Mouse (Mus musculus) brain, embryonic 14.5 days (tissue): ENCODE measurements around the gene Egfem1. TPM values are rescaled to one million over a fixed set of nuclear protein-coding genes. Genes with fewer than 3 reads are reported as not detected.

Source experiments
- DNase-seq: peaks from one replicate; pipeline ENCODE4 v3.0.0-alpha.2; 2011; ENCODE audit warnings: low read depth
- CTCF ChIP-seq: fragments of 200-500 bp; IDR thresholded peaks from 2 replicates; pipeline ENCODE4 v1.5.1; 2012; ENCODE audit warnings: inconsistent platforms, mild to moderate bottlenecking, moderate library complexity, borderline replicate concordance; ENCODE audit not compliant: insufficient read depth, insufficient read length; ENCODE audit errors: extremely low read depth
- POLR2A ChIP-seq: fragments of 200-500 bp; IDR thresholded peaks from 2 replicates; pipeline ENCODE4 v1.6.1; 2012; ENCODE audit warnings: mild to moderate bottlenecking, inconsistent platforms, borderline replicate concordance; ENCODE audit not compliant: poor library complexity, insufficient read depth, insufficient read length, severe bottlenecking; ENCODE audit errors: extremely low read depth
- polyA plus RNA-seq: library from polyadenylated mRNA; depleted of rRNA; stranded (reverse); fragments of >200 nt; gene quantifications from 2 replicates; pipeline ENCODE4 v1.2.3, GENCODE M21; 2012

The Egfem1 gene
- polyA plus RNA-seq, 1 experiment = 6.6 TPM

GRCm38 (mm10) chr3:29229712-29230111 lies 147.9 kb downstream of the Egfem1 start:
- TF ChIP-seq CTCF (no peak; the same call in 1 of the 2 replicates), POLR2A (no peak)
- DNase-seq = no peak

- DNase-seq = peak; percentile 38
- TF ChIP-seq CTCF (no peak), POLR2A (no peak)
Measured at GRCm38 (mm10) chr3:29235477-29235876, 153.7 kb downstream of the Egfem1 start.

- peak; percentile 18 for DNase-seq
Measured at GRCm38 (mm10) chr3:29236517-29236916, 154.7 kb downstream of the Egfem1 start.

DNA sequence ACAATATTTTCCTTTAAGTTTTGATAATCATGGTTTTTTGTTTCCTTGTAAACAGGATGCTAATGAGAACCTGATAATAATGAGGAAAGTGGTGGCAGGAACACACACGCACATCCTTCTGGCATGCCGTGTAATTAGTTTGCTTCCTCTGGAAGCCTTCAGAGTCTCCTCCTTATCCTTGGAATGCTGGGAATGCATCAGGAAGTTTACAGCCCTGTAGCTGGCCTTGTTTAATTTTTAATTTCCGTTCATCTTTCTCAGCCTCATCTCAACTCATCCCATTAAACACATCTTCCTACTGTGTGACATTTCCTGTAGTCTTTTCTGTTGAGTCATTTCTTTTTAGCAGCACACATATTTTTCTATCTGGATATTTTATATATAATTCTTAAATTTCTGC lies 161.8 kb downstream of the Egfem1 start:
- TF ChIP-seq CTCF (no peak), POLR2A (no peak)
- peak; percentile 20 for DNase-seq

More at GRCm38 (mm10) chr3:29236517-29236916, 154.7 kb downstream of the Egfem1 start:
- no peak for TF ChIP-seq CTCF
- TF ChIP-seq POLR2A = no peak

DNA sequence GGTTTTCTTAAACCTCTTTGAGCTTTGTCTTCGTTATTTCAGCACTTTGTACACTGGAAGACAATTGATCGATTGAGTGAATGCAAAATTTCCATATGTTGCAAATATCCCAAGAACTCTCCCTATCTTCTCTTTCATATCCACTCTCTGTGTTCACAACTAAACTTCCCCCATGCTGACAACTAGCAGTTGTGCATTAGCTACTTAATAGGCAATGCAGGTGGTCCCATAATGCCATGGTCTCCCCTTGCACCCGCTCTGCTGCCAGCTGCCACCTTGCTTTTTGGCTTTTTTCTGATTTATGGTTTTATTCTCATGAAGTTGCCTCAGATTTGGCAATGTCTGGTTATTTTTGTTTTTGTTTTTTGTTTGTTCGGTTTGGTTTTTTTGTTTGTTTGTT lies 209.8 kb downstream of the Egfem1 start:
- no peak for TF ChIP-seq CTCF
- TF ChIP-seq POLR2A = no peak
- DNase-seq = peak; percentile 25

DNA sequence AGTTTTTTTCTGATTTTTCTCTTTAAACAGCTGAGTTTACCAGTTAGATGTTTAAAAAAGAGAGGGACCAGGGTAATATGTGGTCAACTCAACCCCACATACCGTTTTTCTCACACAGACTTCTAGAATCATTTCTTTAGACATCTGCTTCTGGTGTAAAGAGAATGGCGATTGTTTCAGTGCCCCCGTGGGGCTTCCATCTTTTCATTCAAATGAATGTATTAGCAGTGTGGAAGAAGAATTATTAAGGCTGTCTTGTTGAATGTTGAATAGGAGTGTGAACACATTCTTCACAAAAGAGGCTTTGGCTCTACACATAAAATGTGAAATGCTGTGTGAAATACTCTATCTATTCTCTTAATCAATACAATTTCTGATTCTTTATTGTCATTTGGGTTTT lies 210.4 kb downstream of the Egfem1 start:
- peak; percentile 45 for DNase-seq
- TF ChIP-seq POLR2A (no peak), CTCF (no peak)

DNA sequence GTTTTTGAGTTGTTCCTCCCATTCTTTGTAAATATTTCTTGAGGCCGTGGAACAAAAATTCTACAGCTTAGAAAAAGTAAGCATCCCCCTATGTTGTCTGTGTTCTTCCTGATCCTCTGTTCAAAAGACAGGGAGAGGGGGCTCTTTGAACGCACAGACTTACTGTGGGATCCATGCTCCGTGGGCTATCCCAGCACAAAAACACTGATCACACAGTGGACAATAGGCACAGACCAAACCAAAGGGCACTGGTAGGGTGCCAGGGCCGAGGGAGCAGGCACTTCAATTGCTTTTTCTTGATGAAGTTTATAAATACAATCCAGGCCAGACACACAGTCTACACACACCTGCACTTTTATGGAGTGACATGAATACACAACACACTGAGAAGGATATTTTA lies 211.4 kb downstream of the Egfem1 start:
- peak; percentile 33 for DNase-seq
- TF ChIP-seq CTCF (no peak), POLR2A (no peak)

GRCm38 (mm10) chr3:29342223-29342791 lies 260.5 kb downstream of the Egfem1 start:
- DNase-seq = peak; percentile 73
- TF ChIP-seq POLR2A (no peak), CTCF (no peak)

- TF ChIP-seq POLR2A = no peak
- TF ChIP-seq CTCF = no peak
- DNase-seq = no peak
Measured at GRCm38 (mm10) chr3:29345805-29346204, 264.0 kb downstream of the Egfem1 start.

- peak; percentile 54 for DNase-seq
- TF ChIP-seq CTCF (no peak), POLR2A (no peak)
Measured at GRCm38 (mm10) chr3:29366907-29367306, 285.1 kb downstream of the Egfem1 start.

DNA sequence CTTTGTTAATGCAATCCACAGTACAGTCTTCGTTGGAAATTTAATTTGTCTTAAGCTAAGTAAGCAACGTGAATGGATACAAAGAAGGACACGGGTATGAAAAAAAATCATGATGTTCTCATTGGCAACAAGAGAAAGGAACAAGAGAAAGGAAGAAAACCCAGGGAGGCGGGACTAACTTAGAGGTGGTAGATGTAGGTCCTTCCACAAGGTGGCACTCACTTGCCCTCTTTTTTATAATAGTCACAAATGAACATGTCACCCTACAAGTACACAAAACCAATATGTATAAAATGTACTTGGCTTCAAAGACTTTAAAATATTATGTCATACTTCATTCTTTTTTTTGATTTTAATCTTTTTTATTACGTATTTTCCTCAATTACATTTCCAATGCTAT lies 288.7 kb downstream of the Egfem1 start:
- DNase-seq = peak; percentile 35
- TF ChIP-seq CTCF (peak; percentile 7; the same call in 1 of the 2 replicates), POLR2A (no peak)

DNA sequence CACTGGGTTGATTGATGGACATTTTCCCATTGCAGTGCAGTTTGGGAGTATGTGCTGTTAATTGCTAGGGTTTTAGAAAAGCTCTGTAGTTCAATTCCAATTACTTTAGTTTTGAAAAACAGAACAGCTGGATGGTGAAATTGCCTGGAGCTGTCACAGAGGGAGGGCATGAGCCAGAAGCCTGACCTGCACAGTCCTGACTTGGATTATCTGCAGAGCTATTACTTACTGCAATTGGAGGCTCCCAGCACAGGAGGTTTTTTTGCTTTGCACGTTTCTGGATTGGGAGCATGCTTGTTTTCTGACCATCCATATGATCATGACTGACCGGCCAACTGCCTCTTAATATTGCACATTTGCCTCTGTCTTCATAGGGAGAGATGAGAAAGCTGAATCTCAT lies 299.4 kb downstream of the Egfem1 start:
- TF ChIP-seq CTCF = no peak
- peak; percentile 45 for DNase-seq
